Mouse (Mus musculus) c-Kit-positive CD71-negative TER-119-negative erythroid progenitor cells, embryonic 14.5 days (primary cell): Measurements from ENCODE around the gene Tmem54.

Experiments
- DNase-seq: peaks from one replicate; pipeline ENCODE4 v3.0.0-alpha.2; 2013; ENCODE audit warnings: low read depth

Gene Tmem54

GRCm38 (mm10) chr4:129151276-129151811 is 46.0 kb downstream of the Tmem54 start:
- DNase-seq, result no peak

- no peak for DNase-seq
Observed at GRCm38 (mm10) chr4:129157541-129157940, 52.2 kb downstream of the Tmem54 start.

- no peak for DNase-seq
Observed at GRCm38 (mm10) chr4:129158549-129158948, 53.2 kb downstream of the Tmem54 start.

- no peak for DNase-seq
Observed at GRCm38 (mm10) chr4:129161076-129161475, 55.7 kb downstream of the Tmem54 start.
